Mouse (Mus musculus): Measurements from ENCODE around the gene Sft2d1. TPM values are rescaled to one million over a fixed set of nuclear protein-coding genes. Genes with fewer than 3 reads are reported as not detected.
"Not testable (repeated sequence)": the region's sequence is repeated elsewhere in the genome, so short reads cannot be mapped to it uniquely, and the experiment has no call there.

The Sft2d1 gene
- total RNA-seq, 1 experiment from 2014 or later = 56.3 TPM

- no peak for ATAC-seq (replicated peaks in 1 of 2; ENCODE audit: insufficient read depth in 1 of 2, low FRiP score in 2 of 2, low TSS enrichment in 1 of 2, low read depth in 1 of 2, poor library complexity in 2 of 2, severe bottlenecking in 2 of 2)
Measured at GRCm38 (mm10) chr17:8296313-8296844, 14.5 kb upstream of the Sft2d1 start.

- ATAC-seq (replicated peaks in 1 of 2; ENCODE audit: insufficient read depth in 1 of 2, low FRiP score in 2 of 2, low TSS enrichment in 1 of 2, low read depth in 1 of 2, poor library complexity in 2 of 2, severe bottlenecking in 2 of 2) = no peak
Measured at GRCm38 (mm10) chr17:8297746-8298145, 13.2 kb upstream of the Sft2d1 start.

- ATAC-seq (replicated peaks in 1 of 2; ENCODE audit: insufficient read depth in 1 of 2, low FRiP score in 2 of 2, low TSS enrichment in 1 of 2, low read depth in 1 of 2, poor library complexity in 2 of 2, severe bottlenecking in 2 of 2) = no peak
Measured at GRCm38 (mm10) chr17:8298281-8298680, 12.6 kb upstream of the Sft2d1 start.

- ATAC-seq (replicated peaks in 1 of 2; ENCODE audit: insufficient read depth in 1 of 2, low FRiP score in 2 of 2, low TSS enrichment in 1 of 2, low read depth in 1 of 2, poor library complexity in 2 of 2, severe bottlenecking in 2 of 2) = no peak; a peak in 2 of 4 replicates
Measured at GRCm38 (mm10) chr17:8299524-8299923, 11.4 kb upstream of the Sft2d1 start.

GRCm38 (mm10) chr17:8301515-8301914, 9.4 kb upstream of the Sft2d1 start:
- no peak for ATAC-seq (replicated peaks in 1 of 2; ENCODE audit: insufficient read depth in 1 of 2, low FRiP score in 2 of 2, low TSS enrichment in 1 of 2, low read depth in 1 of 2, poor library complexity in 2 of 2, severe bottlenecking in 2 of 2)

- no peak for ATAC-seq (replicated peaks in 1 of 2; ENCODE audit: insufficient read depth in 1 of 2, low FRiP score in 2 of 2, low TSS enrichment in 1 of 2, low read depth in 1 of 2, poor library complexity in 2 of 2, severe bottlenecking in 2 of 2)
Measured at GRCm38 (mm10) chr17:8302772-8303438, 8.0 kb upstream of the Sft2d1 start.

- ATAC-seq (replicated peaks in 1 of 2; ENCODE audit: insufficient read depth in 1 of 2, low FRiP score in 2 of 2, low TSS enrichment in 1 of 2, low read depth in 1 of 2, poor library complexity in 2 of 2, severe bottlenecking in 2 of 2) = no peak
Measured at GRCm38 (mm10) chr17:8303671-8304070, 7.2 kb upstream of the Sft2d1 start.

- ATAC-seq (replicated peaks in 1 of 2; ENCODE audit: insufficient read depth in 1 of 2, low FRiP score in 2 of 2, low TSS enrichment in 1 of 2, low read depth in 1 of 2, poor library complexity in 2 of 2, severe bottlenecking in 2 of 2) = 0 out of 4 replicates have a peak, but pooled peaks of 1 of the 2 experiments have one; percentile 40
Measured at GRCm38 (mm10) chr17:8305801-8306200, 5.1 kb upstream of the Sft2d1 start.

GRCm38 (mm10) chr17:8311751-8312150, 849 bp downstream of the Sft2d1 start:
- ATAC-seq (replicated peaks in 1 of 2; ENCODE audit: insufficient read depth in 1 of 2, low FRiP score in 2 of 2, low TSS enrichment in 1 of 2, low read depth in 1 of 2, poor library complexity in 2 of 2, severe bottlenecking in 2 of 2) = no peak

- no peak for ATAC-seq (replicated peaks in 1 of 2; ENCODE audit: insufficient read depth in 1 of 2, low FRiP score in 2 of 2, low TSS enrichment in 1 of 2, low read depth in 1 of 2, poor library complexity in 2 of 2, severe bottlenecking in 2 of 2)
Measured at GRCm38 (mm10) chr17:8313976-8314375, 3.1 kb downstream of the Sft2d1 start.

GRCm38 (mm10) chr17:8316251-8316650, 5.3 kb downstream of the Sft2d1 start:
- ATAC-seq (replicated peaks in 1 of 2; ENCODE audit: insufficient read depth in 1 of 2, low FRiP score in 2 of 2, low TSS enrichment in 1 of 2, low read depth in 1 of 2, poor library complexity in 2 of 2, severe bottlenecking in 2 of 2) = peak in 1 of 2 experiments; percentile 49; a peak in 3 of 4 replicates

- not testable (repeated sequence) for ATAC-seq (replicated peaks in 1 of 2; ENCODE audit: insufficient read depth in 1 of 2, low FRiP score in 2 of 2, low TSS enrichment in 1 of 2, low read depth in 1 of 2, poor library complexity in 2 of 2, severe bottlenecking in 2 of 2)
Measured at GRCm38 (mm10) chr17:8326877-8327276, 16.0 kb downstream of the Sft2d1 start.

- no peak for ATAC-seq (replicated peaks in 1 of 2; ENCODE audit: insufficient read depth in 1 of 2, low FRiP score in 2 of 2, low TSS enrichment in 1 of 2, low read depth in 1 of 2, poor library complexity in 2 of 2, severe bottlenecking in 2 of 2)
Measured at GRCm38 (mm10) chr17:8328511-8329174, 17.7 kb downstream of the Sft2d1 start.

GRCm38 (mm10) chr17:8330602-8331001, 19.7 kb downstream of the Sft2d1 start:
- no peak for ATAC-seq (replicated peaks in 1 of 2; ENCODE audit: insufficient read depth in 1 of 2, low FRiP score in 2 of 2, low TSS enrichment in 1 of 2, low read depth in 1 of 2, poor library complexity in 2 of 2, severe bottlenecking in 2 of 2)

- ATAC-seq (replicated peaks in 1 of 2; ENCODE audit: insufficient read depth in 1 of 2, low FRiP score in 2 of 2, low TSS enrichment in 1 of 2, low read depth in 1 of 2, poor library complexity in 2 of 2, severe bottlenecking in 2 of 2) = not testable (repeated sequence)
Measured at GRCm38 (mm10) chr17:8337159-8337558, 26.3 kb downstream of the Sft2d1 start, which contains the start of gene Prr18. Gene Prr18, plus strand, starts transcription at chr17:8337459.

GRCm38 (mm10) chr17:8339666-8340374, 28.9 kb downstream of the Sft2d1 start:
- no peak for ATAC-seq (replicated peaks in 1 of 2; ENCODE audit: insufficient read depth in 1 of 2, low FRiP score in 2 of 2, low TSS enrichment in 1 of 2, low read depth in 1 of 2, poor library complexity in 2 of 2, severe bottlenecking in 2 of 2)

GRCm38 (mm10) chr17:8340407-8341359, 29.8 kb downstream of the Sft2d1 start:
- peak; percentile 30 to 47; a peak in 2 of 4 replicates for ATAC-seq (replicated peaks in 1 of 2; ENCODE audit: insufficient read depth in 1 of 2, low FRiP score in 2 of 2, low TSS enrichment in 1 of 2, low read depth in 1 of 2, poor library complexity in 2 of 2, severe bottlenecking in 2 of 2)
